Mouse (Mus musculus): ENCODE measurements at regions not wholly inside any gene's neighbourhood (a gene's known extent, or its start where the extent isn't known, plus 50 kb on each side); places are given as distances from the start of the nearest gene placed in this dataset.

DNA sequence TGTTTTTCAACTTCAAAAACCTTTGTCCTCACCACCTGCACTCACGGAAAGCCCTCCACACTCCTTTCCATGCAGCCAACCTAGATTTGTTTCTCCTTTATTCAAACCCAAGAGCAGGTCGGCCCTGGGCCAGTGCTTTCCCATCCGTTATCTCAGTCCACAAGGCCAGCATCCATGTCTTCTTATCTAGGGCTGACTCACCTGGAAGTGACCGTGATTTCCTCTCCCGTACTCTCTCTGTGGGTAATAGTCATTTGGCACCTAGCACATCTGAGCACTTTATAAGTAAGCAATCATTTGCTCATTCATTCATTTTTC, 106.2 kb downstream of the Rassf10 start:
- no peak for DNase-seq (ENCODE audit: low spot score in 2 of 2)

DNA sequence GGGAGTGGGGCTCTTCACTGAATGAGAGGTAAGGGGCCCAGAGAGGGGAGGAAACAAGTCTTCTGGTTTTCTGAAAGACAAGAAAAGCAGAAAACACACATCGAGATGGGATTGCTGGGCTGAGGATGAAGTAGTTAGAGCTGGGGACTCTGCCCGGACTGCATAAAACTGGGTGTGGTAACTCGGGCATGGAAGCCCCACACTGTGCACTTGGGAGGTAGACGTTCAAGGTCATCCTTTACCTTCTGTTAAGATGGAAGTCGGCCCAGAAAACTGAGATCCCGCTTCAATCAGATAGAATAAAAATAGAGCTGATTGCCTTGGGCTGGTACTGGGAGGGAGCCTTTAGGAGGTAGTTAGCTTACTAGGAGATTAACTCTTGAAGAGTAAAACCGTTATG, 107.2 kb downstream of the Rassf10 start:
- no peak for DNase-seq (ENCODE audit: low spot score in 2 of 2)

DNA sequence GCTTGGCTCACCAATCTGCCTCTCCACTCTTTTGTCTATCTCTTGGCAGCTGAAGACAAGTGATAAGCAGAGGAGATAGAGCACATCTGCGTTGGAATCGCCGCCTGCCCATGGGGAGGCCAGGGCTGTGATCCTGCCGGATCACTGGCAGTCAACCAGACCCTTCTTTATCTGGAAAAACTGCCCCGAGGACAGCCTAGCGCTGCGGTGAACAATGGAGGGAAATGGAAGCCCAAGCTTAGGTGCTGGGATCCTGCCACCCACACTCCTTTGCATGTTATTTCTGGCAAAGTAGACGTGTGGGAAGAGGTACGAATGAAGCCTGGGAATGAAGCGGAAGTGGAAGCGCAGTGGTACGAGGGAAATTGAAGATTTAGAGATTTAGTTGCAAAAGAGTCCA, 112.8 kb downstream of the Rassf10 start:
- DNase-seq (ENCODE audit: low spot score in 2 of 2): no peak

DNA sequence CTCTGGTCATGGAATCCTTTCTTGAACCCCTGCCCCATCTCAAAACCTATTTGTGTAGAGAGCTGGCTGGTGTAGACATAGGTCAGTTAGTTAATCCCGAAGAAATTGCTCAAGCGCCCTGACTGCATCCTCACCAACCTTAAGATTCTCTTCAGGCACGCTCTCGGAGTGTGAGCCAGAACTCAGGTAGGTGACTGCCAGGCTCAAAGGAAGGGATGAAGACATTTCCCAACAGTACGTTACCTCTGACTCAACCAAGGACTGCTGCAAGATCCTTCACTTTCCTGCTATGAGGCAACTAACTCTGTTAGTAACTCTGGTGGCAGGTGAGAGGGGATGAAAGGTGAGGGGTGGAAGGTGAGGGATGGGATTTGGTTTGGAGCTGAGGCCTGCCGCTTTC, 114.5 kb downstream of the Rassf10 start:
- no peak for DNase-seq (ENCODE audit: low spot score in 2 of 2)

DNA sequence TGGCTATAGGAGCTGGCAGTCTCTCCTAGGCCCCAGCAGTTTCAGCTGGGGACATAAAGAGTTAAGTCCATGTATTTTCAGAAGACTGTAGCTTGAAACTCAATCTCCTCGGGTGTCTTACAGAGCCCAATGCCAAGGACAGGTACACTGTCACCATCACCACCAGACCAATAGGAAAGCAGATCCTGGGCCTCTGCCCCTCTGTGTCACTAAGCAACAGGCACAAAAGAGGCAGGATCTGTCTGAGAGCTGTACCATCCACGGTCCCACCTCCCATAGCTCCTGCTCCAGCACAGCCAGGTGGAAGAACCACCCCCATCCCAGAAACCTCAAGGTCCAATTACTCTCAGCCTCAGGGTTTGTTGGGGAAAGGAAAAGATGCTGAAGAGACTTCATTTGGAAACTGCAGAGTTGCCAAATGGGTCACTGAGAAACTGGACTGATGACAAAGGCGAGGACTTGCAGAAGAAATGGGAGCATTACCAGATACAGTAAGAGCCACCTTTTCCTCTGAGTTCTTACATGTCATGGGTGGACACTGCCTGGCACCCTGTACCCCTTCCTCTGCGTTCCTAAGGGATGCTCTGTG, 115.7 kb downstream of the Rassf10 start:
- no peak for DNase-seq (ENCODE audit: low spot score in 2 of 2)

DNA sequence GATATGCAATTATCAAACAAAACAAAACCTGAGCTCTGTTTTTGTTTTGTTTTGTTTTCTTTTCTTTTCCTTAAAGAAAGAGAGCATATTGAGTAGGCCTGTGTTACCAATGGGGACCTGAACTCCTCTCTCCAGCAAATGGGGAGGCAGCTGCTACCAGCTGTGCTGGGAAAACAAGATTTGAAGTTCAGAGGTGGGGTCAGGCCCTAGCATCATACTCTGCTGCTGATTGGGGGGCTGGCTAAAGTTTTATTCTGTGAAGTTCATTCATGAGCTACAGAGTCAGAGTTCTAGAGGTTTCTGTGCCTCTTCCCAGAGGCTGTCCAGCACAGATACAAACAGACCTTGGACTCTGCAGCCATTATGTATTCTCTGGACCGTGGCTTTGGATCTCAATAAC, 117.7 kb downstream of the Rassf10 start:
- no peak for DNase-seq (ENCODE audit: low spot score in 2 of 2)

DNA sequence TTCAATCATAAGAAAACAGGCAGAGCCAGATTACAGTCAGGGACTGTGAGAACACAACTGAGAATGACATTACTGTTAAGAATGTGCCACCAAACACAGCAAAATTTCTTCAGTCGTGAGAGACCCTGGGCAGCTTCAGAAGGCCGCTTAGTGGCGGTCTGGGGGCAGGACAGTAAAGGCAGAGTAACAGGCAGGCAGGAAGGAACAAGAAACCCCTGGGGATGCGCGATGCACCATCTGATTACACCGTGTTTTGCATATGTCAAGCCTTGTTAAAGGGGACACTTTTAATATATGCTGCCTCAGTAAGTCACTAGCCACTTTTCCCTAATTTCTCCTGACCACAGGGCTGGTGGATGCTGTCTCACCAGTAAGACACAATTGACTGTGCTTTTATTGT, 120.0 kb downstream of the Rassf10 start:
- no peak for DNase-seq (ENCODE audit: low spot score in 2 of 2)

DNA sequence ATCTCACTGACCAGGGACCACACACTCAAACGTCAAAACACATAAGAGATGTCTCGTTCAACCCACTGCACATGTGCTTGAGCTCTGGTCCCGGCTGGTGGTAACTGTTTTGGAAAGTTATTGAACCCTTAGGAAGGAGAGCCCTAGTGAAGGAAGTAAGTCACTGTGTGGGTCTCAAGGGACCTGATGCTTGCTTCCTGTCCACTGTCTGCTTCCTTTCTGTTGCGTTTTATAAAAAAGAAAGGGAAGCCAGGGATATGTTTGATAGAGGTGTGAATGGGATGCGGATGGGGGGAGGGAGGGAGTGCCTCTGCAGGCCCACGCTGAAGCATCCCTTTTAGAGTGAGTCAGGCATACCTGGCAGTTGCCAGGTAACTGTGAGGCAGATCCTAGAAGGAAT, 121.6 kb downstream of the Rassf10 start:
- DNase-seq (ENCODE audit: low spot score in 2 of 2): no peak

DNA sequence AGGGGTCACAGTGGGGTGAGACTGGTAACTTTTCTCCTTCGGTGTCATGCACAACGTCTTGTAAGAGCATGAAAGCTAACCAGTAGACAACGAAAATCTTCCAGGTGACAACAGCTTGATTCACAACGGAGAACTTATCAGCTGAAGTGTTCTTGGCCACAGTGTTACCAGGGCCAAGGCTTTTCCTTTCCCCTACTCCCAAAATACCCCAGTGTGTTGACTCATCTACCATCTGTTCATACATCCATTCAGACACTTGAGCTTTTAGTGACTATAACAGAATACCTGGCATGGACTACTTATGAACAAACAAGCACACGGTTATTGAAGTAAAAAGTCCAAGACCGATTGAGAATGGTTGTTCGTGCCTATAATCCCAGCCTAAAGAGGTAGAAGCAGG, 122.5 kb downstream of the Rassf10 start:
- DNase-seq (ENCODE audit: low spot score in 2 of 2): no peak

DNA sequence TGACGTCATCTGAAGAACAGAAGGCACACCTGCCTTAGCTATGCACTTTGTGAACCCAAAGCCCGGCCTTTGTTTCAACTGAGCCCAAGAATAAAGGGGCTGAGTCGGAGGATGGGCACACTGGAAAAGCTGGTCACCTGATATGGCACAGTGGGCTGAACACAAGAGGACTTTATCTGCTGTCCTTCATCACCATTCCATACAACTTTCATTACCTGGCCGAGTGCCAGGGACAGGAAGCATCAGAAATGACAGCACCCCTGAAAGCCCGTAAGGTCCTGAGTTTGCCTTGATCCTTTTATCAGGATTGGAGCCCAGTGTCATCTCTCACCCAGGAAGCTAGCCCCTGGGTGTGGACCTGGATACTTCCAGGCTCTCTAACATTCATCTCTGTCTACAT, 126.1 kb upstream of the Arntl start:
- no peak for DNase-seq (ENCODE audit: low spot score in 2 of 2)

DNA sequence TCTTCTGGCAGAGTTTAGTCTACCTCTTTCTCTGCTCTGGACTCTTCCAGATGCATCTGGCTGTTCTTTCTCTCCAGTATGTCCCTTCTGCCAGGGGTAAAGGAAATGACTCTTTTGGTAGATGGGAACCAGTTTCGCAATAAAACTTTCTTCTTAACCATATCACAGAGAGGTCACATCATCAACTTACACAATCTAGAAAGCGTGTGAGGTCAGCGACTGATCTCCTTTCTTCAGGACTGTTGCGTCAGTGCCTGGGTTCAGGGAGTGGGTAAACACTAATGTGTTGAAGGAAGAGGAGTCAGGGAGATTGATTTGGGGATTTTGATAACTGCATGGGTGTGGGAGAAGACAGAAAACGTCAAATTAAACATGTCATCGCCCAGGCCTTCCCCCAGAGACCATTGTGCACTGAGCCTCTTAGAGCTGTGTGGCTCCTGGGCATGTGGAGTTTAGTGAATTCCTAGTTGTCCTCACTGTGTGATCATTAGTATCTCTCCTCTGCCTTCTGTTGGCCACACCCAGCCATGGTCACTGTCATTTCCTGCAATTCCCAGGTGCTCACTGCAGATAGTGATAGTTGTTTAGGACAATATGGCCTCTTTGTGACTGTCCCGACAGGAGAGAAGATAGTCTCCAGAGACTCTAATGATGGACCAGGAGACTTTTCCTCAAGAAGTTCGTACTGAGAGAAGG, 122.2 kb upstream of the Arntl start:
- DNase-seq (ENCODE audit: low spot score in 2 of 2): no peak

DNA sequence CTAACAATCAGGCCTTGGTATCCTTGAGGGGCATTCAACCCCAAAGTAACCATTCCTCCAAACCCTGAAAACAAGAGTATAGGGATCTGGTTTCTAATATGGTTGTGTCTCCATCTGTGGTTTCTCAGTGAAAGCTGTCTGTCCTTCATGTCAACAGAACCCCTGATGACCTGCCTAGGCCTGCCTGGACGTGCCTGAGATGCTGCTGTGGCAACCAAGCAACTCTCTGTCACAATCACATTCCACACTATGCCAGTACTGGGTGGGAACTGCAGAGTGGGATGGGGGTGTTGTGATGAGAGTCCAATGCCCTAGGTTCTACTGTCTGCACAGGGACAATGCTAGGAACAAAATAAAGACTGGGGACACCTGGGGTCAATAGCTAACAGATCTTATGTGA, 121.1 kb upstream of the Arntl start:
- no peak for DNase-seq (ENCODE audit: low spot score in 2 of 2)

DNA sequence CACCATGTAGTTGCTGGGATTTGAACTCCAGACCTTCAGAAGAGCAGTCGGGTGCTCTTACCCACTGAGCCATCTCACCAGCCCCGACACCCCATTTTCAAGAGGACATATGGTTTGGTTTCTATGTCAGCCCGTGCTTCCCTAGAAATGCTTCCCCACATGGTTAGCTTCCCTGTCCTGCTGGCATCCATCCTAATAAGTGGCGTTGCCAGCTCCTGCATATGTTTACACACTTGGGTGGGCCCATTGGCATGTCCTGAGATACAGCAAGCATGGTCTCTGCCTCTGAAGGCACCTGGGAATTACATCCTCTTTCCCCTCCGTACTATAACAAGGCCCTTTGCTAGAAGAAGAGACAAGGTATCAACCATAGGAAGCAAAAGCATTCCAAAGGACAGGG, 119.6 kb upstream of the Arntl start:
- no peak for DNase-seq (ENCODE audit: low spot score in 2 of 2)

DNA sequence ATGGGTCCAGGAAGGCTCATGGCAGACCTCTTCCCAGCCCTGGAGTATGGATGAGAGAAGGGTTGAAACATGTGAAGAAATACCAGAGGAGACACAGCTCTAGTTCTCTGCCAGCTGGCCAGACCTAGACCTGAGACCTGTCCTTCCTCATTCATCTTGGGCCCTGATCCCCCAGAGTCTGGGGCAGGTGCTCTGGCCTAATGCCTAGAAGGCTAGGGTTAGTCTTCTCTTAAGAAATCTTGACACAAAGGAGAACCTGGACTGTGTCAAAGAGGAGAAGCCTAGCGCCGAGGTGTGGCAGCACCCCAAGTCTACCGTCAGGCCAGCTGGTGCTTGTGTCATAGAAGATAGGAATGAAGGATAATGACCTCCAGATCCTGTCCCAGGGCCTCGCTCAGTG, 118.2 kb upstream of the Arntl start:
- DNase-seq (ENCODE audit: low spot score in 2 of 2): no peak

DNA sequence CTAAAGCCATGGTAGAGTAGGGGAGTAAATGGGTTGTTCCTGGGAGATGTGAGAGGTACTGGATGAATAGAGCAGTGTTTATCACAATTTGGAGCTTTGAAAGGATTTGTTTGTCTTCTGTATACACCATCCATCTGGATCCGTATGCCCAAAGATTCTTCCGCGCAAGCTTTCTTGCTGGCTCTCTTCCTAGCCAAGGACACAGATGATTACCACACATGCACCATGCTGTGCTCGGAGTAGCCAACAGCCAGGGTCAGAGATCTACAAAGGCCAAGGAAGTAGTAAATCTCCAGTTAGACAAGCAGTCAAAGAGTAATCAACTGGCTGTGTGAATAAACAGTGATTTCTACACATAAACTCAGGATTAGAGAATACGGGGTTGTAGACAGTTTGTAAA, 113.3 kb upstream of the Arntl start:
- no peak for DNase-seq (ENCODE audit: low spot score in 2 of 2)

DNA sequence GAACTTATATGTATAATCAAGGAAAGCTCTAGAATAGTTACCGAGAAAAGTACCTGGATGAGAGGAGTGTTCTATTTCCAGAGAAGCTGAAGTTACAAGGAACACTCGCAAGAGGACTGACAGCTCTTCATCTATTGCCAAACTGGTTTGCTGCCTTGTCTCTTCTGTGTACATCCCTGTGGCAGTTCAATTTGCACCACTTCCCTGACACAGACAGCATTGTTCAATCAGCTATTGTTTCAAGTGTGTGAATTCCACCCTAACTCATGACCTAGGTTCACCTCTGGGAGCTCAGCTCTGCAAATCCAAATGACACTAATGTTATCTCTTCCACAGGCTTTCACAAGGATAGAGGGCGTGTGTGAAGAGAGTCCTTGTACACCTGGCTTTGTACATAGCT, 112.2 kb upstream of the Arntl start:
- no peak for DNase-seq (ENCODE audit: low spot score in 2 of 2)

DNA sequence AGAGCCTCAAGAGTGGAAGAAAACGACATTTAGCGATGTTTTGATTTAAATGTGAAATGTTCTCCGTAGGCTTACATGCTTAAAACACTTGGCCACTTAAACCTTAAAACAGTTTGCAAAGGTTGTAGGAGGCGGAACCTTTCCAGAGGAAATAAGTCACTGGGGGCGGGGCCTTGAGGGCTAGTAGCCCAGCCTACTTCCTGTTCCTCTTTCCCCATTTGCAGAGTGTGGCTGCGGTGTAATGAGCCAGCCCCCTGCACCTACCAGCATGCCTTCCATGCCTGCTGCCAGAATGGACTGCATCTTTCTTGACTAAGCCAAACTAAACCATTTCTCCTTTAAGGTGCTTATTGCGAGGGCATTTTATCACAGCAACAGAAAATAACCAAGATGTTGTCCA, 103.0 kb upstream of the Arntl start:
- DNase-seq (ENCODE audit: low spot score in 2 of 2): no peak

DNA sequence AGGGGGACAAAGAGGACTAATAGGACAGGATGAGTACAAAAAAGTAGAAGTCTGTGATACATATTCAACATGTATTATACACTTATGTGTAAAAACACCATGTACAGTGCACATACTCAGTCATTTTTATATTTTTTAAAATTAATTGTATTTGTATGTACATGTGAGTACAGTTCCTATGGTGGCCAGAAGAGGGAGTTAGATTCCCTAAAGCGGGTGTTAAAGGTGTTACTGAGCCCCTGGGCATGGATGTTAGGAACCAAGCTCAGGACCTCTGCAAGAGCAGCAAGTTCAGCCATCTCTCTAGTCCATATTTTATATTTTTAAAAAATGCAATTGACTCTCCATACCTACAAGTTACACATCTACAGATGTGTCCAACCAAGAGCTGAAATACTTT, 101.9 kb upstream of the Arntl start:
- DNase-seq (ENCODE audit: low spot score in 2 of 2): no peak

DNA sequence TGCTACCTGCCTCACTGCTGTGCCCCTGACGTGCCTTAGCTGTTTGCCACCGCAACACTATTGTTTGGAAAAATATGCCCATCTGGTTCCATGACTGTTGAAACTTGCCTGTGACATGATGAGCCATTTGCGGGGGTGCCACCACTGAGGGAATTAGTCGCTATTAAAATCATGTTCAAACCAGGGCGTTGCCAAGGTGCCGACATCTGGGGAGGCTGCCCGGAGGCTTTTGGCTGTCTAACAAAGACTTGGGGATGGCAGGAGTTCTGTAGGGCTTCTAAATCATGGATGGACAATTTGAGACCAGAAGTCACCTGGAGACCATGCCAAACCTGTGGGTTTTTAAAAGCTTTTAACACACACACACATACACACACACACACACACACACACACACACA, 100.5 kb upstream of the Arntl start:
- no peak for DNase-seq (ENCODE audit: low spot score in 2 of 2)

DNA sequence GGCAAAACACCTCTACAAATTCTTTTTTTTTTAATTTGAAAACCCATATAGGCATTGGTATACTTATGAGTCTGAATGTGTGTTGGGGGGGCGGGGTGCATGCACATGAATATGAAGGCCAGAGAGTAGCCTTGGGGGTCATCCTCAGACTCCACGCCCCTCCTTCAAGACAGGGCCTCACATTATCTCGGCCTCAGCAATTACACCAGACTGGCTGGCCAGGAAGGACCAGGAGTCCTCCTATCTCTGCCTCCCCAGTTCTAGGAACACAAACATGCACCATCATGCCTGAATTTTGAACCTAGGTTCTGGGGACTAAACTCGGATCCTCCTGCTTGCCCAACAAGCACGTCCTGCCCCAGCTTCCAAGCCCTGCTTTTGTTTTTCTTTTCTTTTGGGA, 99.3 kb upstream of the Arntl start:
- DNase-seq (ENCODE audit: low spot score in 2 of 2): no peak

DNA sequence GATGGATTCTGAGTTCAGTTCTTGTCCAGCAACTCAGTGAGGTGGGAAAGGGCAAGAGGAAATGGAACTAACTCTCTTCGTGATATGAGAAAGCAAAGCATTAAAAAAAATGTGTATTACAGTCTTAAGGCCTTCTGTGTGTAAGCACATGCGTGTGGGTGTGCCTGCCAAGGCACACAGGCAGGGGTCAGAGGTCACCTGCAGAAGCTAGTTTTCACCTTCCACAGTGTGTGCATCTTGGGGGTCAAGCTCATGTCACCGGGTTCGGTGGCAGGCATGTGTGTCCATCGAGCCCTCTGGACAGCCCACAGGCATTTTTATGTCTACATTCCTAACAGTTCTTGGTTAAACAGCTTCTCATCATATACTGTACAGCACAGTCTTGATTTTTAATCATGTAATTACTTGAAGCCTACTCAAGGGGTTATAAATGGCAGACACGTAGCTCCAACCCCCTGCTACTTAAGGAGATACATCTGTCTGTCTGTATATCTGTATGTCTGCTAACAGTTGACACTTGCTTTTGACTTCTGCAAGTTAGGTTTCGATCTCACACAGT, 98.7 kb upstream of the Arntl start:
- no peak for DNase-seq (ENCODE audit: low spot score in 2 of 2)

DNA sequence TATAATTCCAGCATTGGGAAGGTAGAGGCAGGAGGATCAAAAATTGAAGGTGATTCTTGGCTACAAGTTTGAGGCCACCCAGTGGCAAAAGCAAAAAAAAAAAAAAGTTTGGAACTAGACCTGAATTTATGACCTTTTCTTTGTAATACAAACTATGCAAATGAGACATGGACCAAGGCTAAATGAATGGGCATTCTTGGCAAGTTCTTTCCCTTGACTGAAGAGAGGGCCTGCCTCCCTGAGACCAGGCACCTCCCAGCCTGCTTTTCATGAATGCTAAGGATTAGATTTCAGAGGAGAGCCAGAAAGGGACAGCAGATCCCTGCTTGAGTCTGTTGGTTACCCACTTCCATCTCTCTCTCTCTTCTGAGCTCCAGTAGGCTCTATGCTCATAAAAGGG, 97.8 kb upstream of the Arntl start:
- no peak for DNase-seq (ENCODE audit: low spot score in 2 of 2)

DNA sequence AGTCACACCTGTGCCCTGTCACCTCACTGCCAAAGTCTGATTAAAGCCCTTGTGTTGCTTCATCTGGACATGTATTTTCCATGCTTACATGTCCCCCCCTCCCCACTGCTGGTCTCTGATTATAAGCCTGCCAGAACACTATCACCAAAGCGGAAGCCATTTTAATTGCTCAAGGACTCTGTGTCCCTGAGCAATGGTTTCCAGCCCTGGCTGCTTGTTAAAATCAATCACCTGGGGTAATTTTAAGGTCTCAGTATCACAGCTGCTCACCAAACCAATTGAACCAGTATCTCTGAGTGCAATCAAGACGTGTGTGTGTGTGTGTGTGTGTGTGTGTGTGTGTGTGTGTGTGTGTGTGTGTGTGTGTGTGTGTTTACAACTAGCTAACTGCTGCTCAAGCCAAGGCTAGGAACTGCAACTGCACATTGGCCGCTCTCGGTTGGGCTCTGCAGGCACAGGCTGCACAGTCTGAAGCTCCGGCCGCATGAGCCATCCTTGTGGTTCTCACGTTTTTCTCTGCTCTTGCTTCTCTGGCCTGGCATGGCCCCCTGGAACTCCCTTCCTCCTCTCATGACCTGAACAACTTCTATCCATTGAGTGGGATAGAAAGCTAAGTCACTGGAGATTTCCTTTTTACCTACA, 96.3 kb upstream of the Arntl start:
- DNase-seq (ENCODE audit: low spot score in 2 of 2): no peak
